Mouse (Mus musculus): Measurements from ENCODE around the gene Mapk11.

DNA sequence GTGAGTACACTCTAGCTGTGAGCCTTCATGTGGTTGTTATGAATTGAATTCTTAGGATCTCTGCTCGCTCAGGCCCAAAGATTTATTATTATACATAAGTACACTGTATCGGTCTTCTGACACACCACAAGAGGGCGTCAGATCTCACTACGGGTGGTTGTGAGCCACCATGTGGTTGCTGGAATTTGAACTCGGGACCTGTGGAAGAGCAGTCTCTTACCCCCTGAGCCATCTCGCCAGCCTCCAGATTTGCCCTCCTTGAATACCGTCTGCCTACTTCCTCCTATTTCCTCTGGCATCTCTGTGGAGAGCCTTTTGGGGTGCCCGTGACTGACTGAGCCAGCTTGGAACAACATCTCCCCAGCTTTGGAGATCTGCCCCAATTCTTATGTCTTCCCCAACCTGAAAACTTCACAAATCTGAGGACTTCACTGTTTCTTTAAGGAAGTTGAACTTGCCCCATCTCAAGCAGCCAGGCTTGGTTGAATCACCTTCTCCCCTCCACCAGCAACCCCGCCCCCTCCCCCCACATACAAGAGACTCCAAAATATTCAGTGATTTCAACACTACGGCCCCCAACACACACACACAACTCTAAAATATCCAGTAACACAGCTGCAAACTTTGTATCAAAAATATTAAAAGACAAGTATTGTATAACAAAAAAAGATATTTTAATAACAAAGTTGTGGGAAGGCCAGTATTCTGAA is 32.3 kb upstream of the Mapk11 start:
- TF ChIP-seq FLI1 (IDR thresholded peaks at IDR 0.05; ENCODE audit: low read length) (no peak), GATA1 (IDR thresholded peaks at IDR 0.05; ENCODE audit: borderline replicate concordance, low read length) (no peak)

Measured in megakaryocyte, embryonic 14.5 days (primary cell).